Mouse (Mus musculus) MEL (cell line): ENCODE measurements around the gene Nrip2.

Experiments
- CHD1 ChIP-seq: IDR thresholded peaks from 2 replicates; pipeline ENCODE4 v1.6.1; 2012; ENCODE audit warnings: low read depth, mild to moderate bottlenecking, inconsistent platforms, low read length, improper control_type of control experiment
- CHD2 ChIP-seq: IDR thresholded peaks from 2 replicates; pipeline ENCODE4 v1.6.1; 2011; ENCODE audit warnings: low read length, improper control_type of control experiment
- CTCF ChIP-seq, 3 experiments: IDR thresholded peaks in 2 of 3; conservative IDR thresholded peaks in 1 of 3; 2 replicates each; pipeline ENCODE4 v1.5.1; 2011 to 2012; ENCODE audit warnings: low read length in 3 of 3, low read depth in 2 of 3, mild to moderate bottlenecking in 2 of 3, improper control_type of control experiment in 1 of 3, inconsistent platforms in 1 of 3, mixed read lengths in 1 of 3, moderate library complexity in 1 of 3; ENCODE audit not compliant: control insufficient read depth in 1 of 3, insufficient read depth in 1 of 3, poor library complexity in 1 of 3, severe bottlenecking in 1 of 3
- EP300 ChIP-seq, 2 experiments: IDR thresholded peaks; 2 replicates each; pipeline ENCODE4 v1.6.1; 2011; ENCODE audit warnings: improper control_type of control experiment in 2 of 2, low read length in 2 of 2, low read depth in 1 of 2, mild to moderate bottlenecking in 1 of 2
- GATA1 ChIP-seq: IDR thresholded peaks from 2 replicates; pipeline ENCODE4 v1.6.1; 2011; ENCODE audit warnings: low read depth, low read length, improper control_type of control experiment
- MAFK ChIP-seq: IDR thresholded peaks from 2 replicates; pipeline ENCODE4 v1.6.1; 2011; ENCODE audit warnings: low read depth, mild to moderate bottlenecking, low read length, improper control_type of control experiment, borderline replicate concordance
- MAZ ChIP-seq: IDR thresholded peaks from 2 replicates; pipeline ENCODE4 v1.6.1; 2012; ENCODE audit warnings: low read depth, mild to moderate bottlenecking, inconsistent platforms, low read length, improper control_type of control experiment
- NRF1 ChIP-seq: IDR thresholded peaks from 2 replicates; pipeline ENCODE4 v1.6.1; 2014; ENCODE audit warnings: low read depth, mild to moderate bottlenecking, inconsistent platforms, low read length, improper control_type of control experiment, moderate library complexity; ENCODE audit not compliant: poor library complexity, insufficient read depth, severe bottlenecking
- POLR2A ChIP-seq, 2 experiments: IDR thresholded peaks; 2 replicates each; pipeline ENCODE4 v1.6.1; 2011 to 2012; ENCODE audit warnings: low read length in 2 of 2, mild to moderate bottlenecking in 2 of 2, control low read depth in 1 of 2, improper control_type of control experiment in 1 of 2, low read depth in 1 of 2, moderate library complexity in 1 of 2; ENCODE audit not compliant: control insufficient read depth in 1 of 2, insufficient read depth in 1 of 2, poor library complexity in 1 of 2
- ZC3H11A ChIP-seq: IDR thresholded peaks from 2 replicates; pipeline ENCODE4 v1.6.1; 2012; ENCODE audit warnings: low read depth, mild to moderate bottlenecking, inconsistent platforms, low read length, improper control_type of control experiment

- TF ChIP-seq POLR2A (IDR thresholded peaks at IDR 0.05; ENCODE audit: control insufficient read depth in 1 of 2, insufficient read depth in 1 of 2, low read depth in 1 of 2, low read length in 2 of 2, poor library complexity in 1 of 2), result no peak
- no peak for TF ChIP-seq MAFK
- no peak for TF ChIP-seq MAZ
- TF ChIP-seq CHD2, result no peak
- no peak for TF ChIP-seq EP300 (IDR thresholded peaks at IDR 0.05; ENCODE audit: low read depth in 1 of 2, low read length in 2 of 2)
- TF ChIP-seq ZC3H11A, result no peak
- no peak for TF ChIP-seq CTCF (IDR thresholded peaks at IDR 0.05 in 2 of 3, conservative IDR thresholded peaks at IDR 0.05 in 1 of 3; ENCODE audit: control insufficient read depth in 1 of 3, insufficient read depth in 1 of 3, low read depth in 2 of 3, low read length in 3 of 3, poor library complexity in 1 of 3, severe bottlenecking in 1 of 3)
- TF ChIP-seq CHD1, result no peak
- no peak for TF ChIP-seq NRF1
- TF ChIP-seq GATA1, result no peak
Measured at GRCm38 (mm10) chr6:128427571-128427970, 28.5 kb downstream of the Nrip2 start.
